Mouse (Mus musculus) lung, postnatal 0 days (tissue): ENCODE data around the gene Fdx1. TPM values are rescaled to one million over a fixed set of nuclear protein-coding genes. Genes with fewer than 3 reads are reported as not detected.

Experiments
- ATAC-seq: fragments of 200-750 bp; cut with Nextera tagmentation; 2 replicates; pipeline ENCODE4 v1.8.0; 2017; ENCODE audit warnings: moderate library complexity
- DNase-seq: peaks from one replicate; pipeline ENCODE4 v3.0.0-alpha.2; 2016; ENCODE audit warnings: low spot score
- H3K27ac ChIP-seq: fragments of 300-500 bp; sonication (generic); 2 replicates; pipeline ENCODE4 v1.5.1; 2014; ENCODE audit warnings: antibody characterized with exemption, mild to moderate bottlenecking, low read length, mixed read lengths
- H3K27me3 ChIP-seq: fragments of 300-500 bp; sonication (generic); replicated peaks from 2 replicates; pipeline ENCODE4 v1.6.1; 2014; ENCODE audit warnings: low read length, mixed read lengths; ENCODE audit not compliant: insufficient read depth
- H3K36me3 ChIP-seq: fragments of 300-500 bp; sonication (generic); 2 replicates; pipeline ENCODE4 v1.6.1; 2014; ENCODE audit warnings: low read length, mixed read lengths; ENCODE audit not compliant: insufficient read depth
- H3K4me1 ChIP-seq: fragments of 300-500 bp; sonication (generic); 2 replicates; pipeline ENCODE4 v1.6.1; 2014; ENCODE audit warnings: antibody characterized with exemption, low read depth, low read length, mixed read lengths; ENCODE audit not compliant: insufficient read depth
- H3K4me2 ChIP-seq: fragments of 300-500 bp; sonication (generic); replicated peaks from 2 replicates; pipeline ENCODE4 v1.6.1; 2014; ENCODE audit warnings: low read depth, mild to moderate bottlenecking, low read length, moderate library complexity, mixed read lengths
- H3K4me3 ChIP-seq: fragments of 300-500 bp; sonication (generic); 2 replicates; pipeline ENCODE4 v1.5.1; 2014; ENCODE audit warnings: low read depth, low read length
- H3K9ac ChIP-seq: fragments of 300-500 bp; sonication (generic); replicated peaks from 2 replicates; pipeline ENCODE4 v1.6.1; 2014; ENCODE audit warnings: low read depth, mild to moderate bottlenecking
- H3K9me3 ChIP-seq: fragments of 300-500 bp; sonication (generic); 2 replicates; pipeline ENCODE4 v1.6.1; 2016; ENCODE audit warnings: low read length, mixed read lengths
- CTCF ChIP-seq: IDR thresholded peaks from 2 replicates; pipeline ENCODE4 v1.5.1; 2016; ENCODE audit warnings: antibody characterized with exemption, mild to moderate bottlenecking
- EP300 ChIP-seq: IDR thresholded peaks from 2 replicates; pipeline ENCODE4 v1.6.1; 2016; ENCODE audit warnings: antibody characterized with exemption, mild to moderate bottlenecking, control low read depth
- WGBS: fragments of 180-500 bp; shearing (Covaris S2); extraction: QIAGEN DNeasy Blood & Tissue Kit; methylation state at CpG from one replicate; pipeline ENCODE4 v1.1.7; 2014; 5-methylcytosine and 5-hydroxymethylcytosine counted together
- polyA plus RNA-seq: library from polyadenylated mRNA; unstranded; fragments of >200 nt; fragmentation: Nextera tagmentation; extraction: Ambion mirVana; gene quantifications from 2 replicates; pipeline ENCODE4 v1.2.1, GENCODE M21; 2015

The Fdx1 gene
- polyA plus RNA-seq, 1 experiment from 2014 or later, result 260 TPM

- Histone ChIP-seq H3K4me3 (no peak overlapping the region), H3K27me3 (no peaks in the 10 kb centered on the region), H3K27ac (no peak overlapping the region), H3K36me3 (peaks cover 9% of the 10 kb centered on the region; the same call in 1 of the 2 replicates), H3K9me3 (no peaks in the 10 kb centered on the region), H3K4me1 (peaks cover 3% of the 10 kb centered on the region; the same call in 1 of the 2 replicates), H3K4me2 (no peak overlapping the region), H3K9ac (no peak overlapping the region)
- no peak for TF ChIP-seq EP300
- TF ChIP-seq CTCF, result no peak
- WGBS, result 62% methylated on average over 8 of the region's 8 CpGs
- DNase-seq (no peak), ATAC-seq (no peak)
Measured at GRCm38 (mm10) chr9:51957025-51957424, 6.3 kb downstream of the Fdx1 start.

- WGBS, result 53% methylated on average over 2 of the region's 2 CpGs
- Histone ChIP-seq H3K27ac (no peak overlapping the region), H3K4me2 (no peak overlapping the region), H3K4me3 (no peak overlapping the region), H3K27me3 (no peaks in the 10 kb centered on the region), H3K4me1 (peaks cover 3% of the 10 kb centered on the region; the same call in 1 of the 2 replicates), H3K9me3 (no peaks in the 10 kb centered on the region), H3K36me3 (peaks cover 9% of the 10 kb centered on the region; the same call in 1 of the 2 replicates), H3K9ac (no peak overlapping the region)
- DNase-seq (no peak), ATAC-seq (no peak)
- TF ChIP-seq CTCF, result no peak
Measured at GRCm38 (mm10) chr9:51956484-51956883, 6.9 kb downstream of the Fdx1 start.

- H3K4me1 ChIP-seq, result no peaks in the 10 kb centered on the region
- TF ChIP-seq CTCF, result peak; percentile 64
- TF ChIP-seq EP300, result no peak
- 50% methylated on average over 2 of the region's 2 CpGs for WGBS
- H3K36me3 ChIP-seq, result peaks cover 18% of the 10 kb centered on the region; the same call in 1 of the 2 replicates
- no peak overlapping the region for H3K27ac ChIP-seq
- ATAC-seq (no peak), DNase-seq (peak; percentile 64)
- no peak overlapping the region for H3K4me2 ChIP-seq
- H3K9me3 ChIP-seq, result no peaks in the 10 kb centered on the region
- H3K4me3 ChIP-seq, result no peak overlapping the region
- no peak overlapping the region for H3K9ac ChIP-seq
- H3K27me3 ChIP-seq, result no peaks in the 10 kb centered on the region
Measured at GRCm38 (mm10) chr9:51951337-51951736, 12.0 kb downstream of the Fdx1 start.

- DNase-seq (no peak), ATAC-seq (no peak)
- WGBS, result 69% methylated on average over 1 of the region's 1 CpGs
- no peak overlapping the region for H3K4me2 ChIP-seq
- H3K9me3 ChIP-seq, result no peaks in the 10 kb centered on the region
- no peak for TF ChIP-seq EP300
- no peak for TF ChIP-seq CTCF
- H3K4me1 ChIP-seq, result no peaks in the 10 kb centered on the region
- no peak overlapping the region for H3K27ac ChIP-seq
- no peaks in the 10 kb centered on the region for H3K27me3 ChIP-seq
- peaks cover 21% of the 10 kb centered on the region; the same call in 1 of the 2 replicates for H3K36me3 ChIP-seq
- H3K4me3 ChIP-seq, result no peak overlapping the region
- H3K9ac ChIP-seq, result no peak overlapping the region
Measured at GRCm38 (mm10) chr9:51950667-51951066, 12.7 kb downstream of the Fdx1 start.

GRCm38 (mm10) chr9:51950225-51950624 lies 13.1 kb downstream of the Fdx1 start:
- no peak overlapping the region for H3K27ac ChIP-seq
- TF ChIP-seq EP300, result no peak
- TF ChIP-seq CTCF, result no peak
- peaks cover 19% of the 10 kb centered on the region; the same call in 1 of the 2 replicates for H3K36me3 ChIP-seq
- H3K9me3 ChIP-seq, result no peaks in the 10 kb centered on the region
- no peak overlapping the region for H3K4me3 ChIP-seq
- no peak for DNase-seq
- H3K9ac ChIP-seq, result no peak overlapping the region
- no peak overlapping the region for H3K4me2 ChIP-seq
- H3K27me3 ChIP-seq, result no peaks in the 10 kb centered on the region
- no peak for ATAC-seq
- 89% methylated on average over 3 of the region's 3 CpGs for WGBS
- H3K4me1 ChIP-seq, result no peaks in the 10 kb centered on the region

- H3K9me3 ChIP-seq, result no peaks in the 10 kb centered on the region
- no peaks in the 10 kb centered on the region for H3K27me3 ChIP-seq
- H3K9ac ChIP-seq, result no peak overlapping the region
- H3K4me2 ChIP-seq, result no peak overlapping the region
- H3K36me3 ChIP-seq, result peaks cover 27% of the 10 kb centered on the region
- H3K4me1 ChIP-seq, result no peaks in the 10 kb centered on the region
- no peak overlapping the region for H3K27ac ChIP-seq
- no peak for ATAC-seq
- no peak for TF ChIP-seq CTCF
- no peak for TF ChIP-seq EP300
- DNase-seq, result no peak
- no peak overlapping the region for H3K4me3 ChIP-seq
- WGBS, result 86% methylated on average over 6 of the region's 6 CpGs
Measured at GRCm38 (mm10) chr9:51943934-51944333, 19.4 kb downstream of the Fdx1 start.

GRCm38 (mm10) chr9:51934641-51935040 lies 28.7 kb downstream of the Fdx1 start:
- WGBS, result 71% methylated on average over 1 of the region's 1 CpGs
- Histone ChIP-seq H3K9me3 (no peaks in the 10 kb centered on the region), H3K4me2 (no peak overlapping the region), H3K27ac (no peak overlapping the region), H3K9ac (no peak overlapping the region), H3K4me3 (no peak overlapping the region), H3K4me1 (peaks cover 4% of the 10 kb centered on the region; the same call in 1 of the 2 replicates), H3K36me3 (no peaks in the 10 kb centered on the region), H3K27me3 (no peaks in the 10 kb centered on the region)
- ATAC-seq, result no peak
- TF ChIP-seq CTCF, result no peak
- no peak for TF ChIP-seq EP300
- no peak for DNase-seq
